Comparison of ENCODE assay signal across 7 mouse cellular contexts in the genomic region with DNA sequence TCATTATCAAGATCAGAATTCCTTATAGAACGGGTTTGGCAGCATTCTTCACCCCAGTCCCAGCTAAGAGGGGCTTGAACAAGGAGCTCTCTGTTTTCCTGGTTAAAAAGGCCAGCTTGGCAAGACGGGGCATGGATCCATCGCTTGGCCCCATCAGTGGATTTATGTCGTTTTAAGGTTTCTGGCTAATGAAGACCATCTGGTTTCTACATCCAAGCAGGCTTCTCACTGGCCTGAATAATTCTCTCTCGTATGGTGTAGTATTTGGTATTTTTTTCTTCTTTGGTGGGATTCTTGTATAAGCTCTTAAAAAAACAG. TPM values are rescaled to one million over a fixed set of nuclear protein-coding genes. Genes with fewer than 3 reads are reported as not detected.
DNase-seq lines count a peak whose midpoint lies in the region; ATAC-seq and TF ChIP-seq lines count a peak whose summit lies in the region.

No protein-coding gene starts in this region.

- peaks cover 40% of the 10 kb centered on the region for H3K4me1 ChIP-seq in lung, embryonic 14.5 days (ENCODE audit: insufficient read depth)
- H3K4me1 ChIP-seq in forebrain, embryonic 12.5 days, result peaks cover 15% of the 10 kb centered on the region

- peak; percentile 74 for ATAC-seq in lung, embryonic 14.5 days (ENCODE audit: insufficient read depth)
- no peak; the same call in 1 of the 2 replicates for ATAC-seq in forebrain, embryonic 12.5 days (ENCODE audit: low FRiP score)
- ATAC-seq in CD4-positive, CD25-positive, alpha-beta regulatory T cell, adult 4 months, result no peak

- peak overlapping the region; percentile 7; the same call in 1 of the 2 replicates for H3K4me2 ChIP-seq in lung, embryonic 14.5 days
- H3K4me2 ChIP-seq in forebrain, embryonic 12.5 days, result no peak overlapping the region

- no peak overlapping the region for H3K9ac ChIP-seq in lung, embryonic 14.5 days
- no peak overlapping the region for H3K9ac ChIP-seq in forebrain, embryonic 12.5 days

- WGBS in lung, embryonic 14.5 days, result 16% methylated on average over 5 of the region's 5 CpGs
- WGBS in forebrain, embryonic 12.5 days, result 44% methylated on average over 5 of the region's 5 CpGs

- no peaks in the 10 kb centered on the region for H3K9me3 ChIP-seq in lung, embryonic 14.5 days (ENCODE audit: low read depth, low read length)
- H3K9me3 ChIP-seq in forebrain, embryonic 12.5 days, result no peaks in the 10 kb centered on the region

- H3K36me3 ChIP-seq in lung, embryonic 14.5 days (ENCODE audit: insufficient read depth), result 0 out of 2 replicates have a peak, but pooled peaks cover 3% of the 10 kb centered on the region
- H3K36me3 ChIP-seq in forebrain, embryonic 12.5 days (replicated peaks), result peaks cover 8% of the 10 kb centered on the region; the same call in 1 of the 2 replicates

- DNase-seq in lung, embryonic 14.5 days, result peak; percentile 76
- DNase-seq in lung, adult 18-20 months, result no peak
- DNase-seq in cerebellum, postnatal 10 days, result peak; percentile 52 to 67
- peak; percentile 78 for DNase-seq in mesoderm, embryonic 11.5 days (ENCODE audit: low read depth, low spot score)
- no peak for DNase-seq in layer of hippocampus, postnatal 10 days (ENCODE audit: low spot score in 2 of 2)

- H3K27ac ChIP-seq in lung, embryonic 14.5 days (ENCODE audit: low read depth), result peak overlapping the region; percentile 91
- H3K27ac ChIP-seq in forebrain, embryonic 12.5 days, result peak overlapping the region; percentile 63; the same call in 1 of the 2 replicates

- H3K4me3 ChIP-seq in lung, embryonic 14.5 days (ENCODE audit: low read depth, low read length), result no peak overlapping the region
- no peak overlapping the region for H3K4me3 ChIP-seq in forebrain, embryonic 12.5 days (replicated peaks)

- no peaks in the 10 kb centered on the region for H3K27me3 ChIP-seq in lung, embryonic 14.5 days (ENCODE audit: insufficient read depth, low read length)
- no peaks in the 10 kb centered on the region for H3K27me3 ChIP-seq in forebrain, embryonic 12.5 days

- TF ChIP-seq CTCF in lung, embryonic 14.5 days (IDR thresholded peaks at IDR 0.05; ENCODE audit: low read depth), result no peak

RNA-seq across cellular contexts. Expression of a gene that starts 45.3 kb away (rescaled TPM):
- 229 and 231 TPM in 2 replicates for polyA plus RNA-seq in lung, embryonic 14.5 days (2014; fragmentation: Nextera tagmentation; extraction: Ambion mirVana)
- 166 and 171 TPM in 2 replicates for polyA plus RNA-seq in forebrain, embryonic 12.5 days (2016; fragmentation: Nextera tagmentation; extraction: Ambion mirVana)
- under 1 TPM; 0.20 to 0.30 TPM for polyA plus RNA-seq in CD4-positive, CD25-positive, alpha-beta regulatory T cell, adult 4 months (2017; shearing (Covaris generic))
- total RNA-seq in layer of hippocampus, postnatal 10 days (2021), result 1,000 to 10,000 TPM; 1,081 to 1,149 TPM

Comparison
In these comparisons a context has a peak if more than half of its experiments do, and no peak if none do; other contexts are left out.
1. DNase-seq: peak in lung, embryonic 14.5 days (single experiment), cerebellum, postnatal 10 days (2 of 2) and mesoderm, embryonic 11.5 days (single experiment); none in lung, adult 18-20 months (0 of 2) and layer of hippocampus, postnatal 10 days (0 of 2).
2. RNA of a gene that starts 45.3 kb away (polyA plus RNA-seq): 229 to 231 TPM in lung, embryonic 14.5 days and 166 to 171 TPM in forebrain, embryonic 12.5 days; 0.20 to 0.30 TPM in CD4-positive, CD25-positive, alpha-beta regulatory T cell, adult 4 months; every median in the first group is over 100 times any median in the second.